Mouse (Mus musculus) heart, postnatal 0 days (tissue): ENCODE results near the gene Tcf19.

Source experiments
- CTCF ChIP-seq: IDR thresholded peaks from 2 replicates; pipeline ENCODE4 v1.5.1; 2016; ENCODE audit warnings: antibody characterized with exemption, control low read depth, low read depth
- EP300 ChIP-seq: IDR thresholded peaks from 2 replicates; pipeline ENCODE4 v1.6.1; 2016; ENCODE audit warnings: antibody characterized with exemption, low read depth

DNA sequence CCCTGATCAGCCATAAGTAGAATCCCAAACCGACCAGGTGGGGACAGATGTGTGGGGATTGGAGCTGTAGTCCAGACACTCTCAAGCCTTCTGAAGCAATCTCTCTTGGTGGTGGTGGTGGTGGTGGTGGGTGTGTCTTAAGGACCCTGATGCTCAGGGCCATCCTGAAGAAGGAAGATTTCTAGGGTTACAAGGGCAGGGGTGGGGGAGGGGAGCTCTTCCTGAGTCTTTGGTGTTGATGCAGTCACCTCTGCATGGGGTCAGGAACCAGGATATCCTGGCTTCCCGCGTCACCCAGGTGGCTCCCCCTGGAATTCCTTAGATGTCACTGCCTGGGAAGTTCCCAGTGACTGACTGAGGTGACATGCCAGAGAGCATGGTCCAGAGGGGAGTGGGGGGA is 15.7 kb upstream of the Tcf19 start:
- no peak for TF ChIP-seq EP300
- no peak for TF ChIP-seq CTCF
